Mouse (Mus musculus): ENCODE results near the gene Rbfox1.

- TF ChIP-seq CTCF (IDR thresholded peaks at IDR 0.05; ENCODE audit: low read depth), result no peak
- TF ChIP-seq EP300 (optimal IDR thresholded peaks at IDR 0.05), result no peak
These were observed 848.3 kb downstream of the Rbfox1 start for GRCm38 (mm10) chr16:6733427-6733826.
